Comparison of ENCODE assay signal across 8 mouse cellular contexts in genomic region chr5:125382673-125383558, GRCm38 (mm10). TPM values are rescaled to one million over a fixed set of nuclear protein-coding genes. Genes with fewer than 3 reads are reported as not detected.
DNase-seq lines count a peak whose midpoint lies in the region; ATAC-seq and TF ChIP-seq lines count a peak whose summit lies in the region.

No protein-coding gene starts in this region.

- no peaks in the 10 kb centered on the region for H3K27me3 ChIP-seq in embryonic facial prominence, embryonic 15.5 days
- no peaks in the 10 kb centered on the region for H3K27me3 ChIP-seq in hindbrain, embryonic 11.5 days (ENCODE audit: control insufficient read depth, insufficient read depth, low read length)

- peaks cover 21% of the 10 kb centered on the region for H3K36me3 ChIP-seq in embryonic facial prominence, embryonic 15.5 days
- no peaks in the 10 kb centered on the region for H3K36me3 ChIP-seq in hindbrain, embryonic 11.5 days (ENCODE audit: control insufficient read depth, insufficient read depth, low read length)

- intact Hi-C loops in left cerebral cortex, postnatal 10 days (cut with DNase I): no loop called here

- H3K9me3 ChIP-seq in embryonic facial prominence, embryonic 15.5 days (replicated peaks): no peaks in the 10 kb centered on the region
- H3K9me3 ChIP-seq in hindbrain, embryonic 11.5 days (ENCODE audit: control insufficient read depth, low read length): no peaks in the 10 kb centered on the region

- H3K27ac ChIP-seq in bone marrow, adult 2 months (ENCODE audit: control insufficient read depth, insufficient read depth, low read depth, low read length, poor library complexity): no peak overlapping the region
- no peak overlapping the region; the same call in 1 of the 2 replicates for H3K27ac ChIP-seq in embryonic facial prominence, embryonic 15.5 days (replicated peaks)
- no peak overlapping the region for H3K27ac ChIP-seq in hindbrain, embryonic 11.5 days (ENCODE audit: low read depth, low read length)

- no peaks in the 10 kb centered on the region; the same call in 1 of the 2 replicates for H3K4me1 ChIP-seq in bone marrow, adult 2 months (ENCODE audit: control insufficient read depth, insufficient read depth, low read length)
- H3K4me1 ChIP-seq in embryonic facial prominence, embryonic 15.5 days: peaks cover 14% of the 10 kb centered on the region
- H3K4me1 ChIP-seq in hindbrain, embryonic 11.5 days (replicated peaks; ENCODE audit: control insufficient read depth, insufficient read depth, low read length): no peaks in the 10 kb centered on the region; the same call in 1 of the 2 replicates

- TF ChIP-seq CTCF in bone marrow, adult 2 months (IDR thresholded peaks at IDR 0.05; ENCODE audit: control insufficient read depth, insufficient read depth, low read length): peak; percentile 59

- no peak overlapping the region for H3K9ac ChIP-seq in embryonic facial prominence, embryonic 15.5 days
- no peak overlapping the region for H3K9ac ChIP-seq in hindbrain, embryonic 11.5 days (ENCODE audit: low read depth, low read length)

- ATAC-seq in embryonic facial prominence, embryonic 15.5 days (ENCODE audit: insufficient number of reproducible peaks, low FRiP score, low TSS enrichment, low read depth): peak; percentile 60; the same call in 1 of the 2 replicates
- ATAC-seq in hindbrain, embryonic 11.5 days (ENCODE audit: low FRiP score): peak; percentile 64; the same call in 1 of the 2 replicates
- ATAC-seq in megakaryocyte progenitor cell, adult 5-6 weeks (replicated peaks; ENCODE audit: poor library complexity): peak; percentile 91

- H3K4me2 ChIP-seq in embryonic facial prominence, embryonic 15.5 days (replicated peaks): no peak overlapping the region
- no peak overlapping the region for H3K4me2 ChIP-seq in hindbrain, embryonic 11.5 days (replicated peaks; ENCODE audit: low read depth, low read length)

- 40% methylated on average over 6 of the region's 6 CpGs for WGBS in bone marrow, adult 2 months
- 50% methylated on average over 6 of the region's 6 CpGs for WGBS in embryonic facial prominence, embryonic 15.5 days
- 57% methylated on average over 6 of the region's 6 CpGs for WGBS in hindbrain, embryonic 11.5 days

- DNase-seq in ovary, postnatal 36 days (ENCODE audit: low spot score): peak; percentile 44
- no peak for DNase-seq in ovary, postnatal 10 days (ENCODE audit: low spot score)
- DNase-seq in hindbrain, embryonic 11.5 days (ENCODE audit: low spot score): peak; percentile 67
- DNase-seq in left cerebral cortex, postnatal 10 days (ENCODE audit: extremely low spot score in 1 of 2, low spot score in 2 of 2): peak; percentile 48 to 56
- peak; percentile 68 for DNase-seq in testis, postnatal 10 days (ENCODE audit: low spot score)

- no peak overlapping the region for H3K4me3 ChIP-seq in bone marrow, adult 2 months (replicated peaks; ENCODE audit: control insufficient read depth, low read depth, low read length)
- no peak overlapping the region for H3K4me3 ChIP-seq in embryonic facial prominence, embryonic 15.5 days (replicated peaks)
- H3K4me3 ChIP-seq in hindbrain, embryonic 11.5 days (ENCODE audit: low read depth, low read length): no peak overlapping the region

- TF ChIP-seq POLR2A in bone marrow, adult 2 months (IDR thresholded peaks at IDR 0.05; ENCODE audit: borderline replicate concordance, control insufficient read depth, low read depth, low read length): no peak

RNA-seq across cellular contexts. Expression of gene Gm10382, which starts 6.2 kb away (rescaled TPM):
- polyA plus RNA-seq in bone marrow, adult 2 months (2011; ENCODE audit: insufficient read depth, insufficient read length, low replicate concordance, missing spikeins): not detected in 2 replicates
- polyA plus RNA-seq in embryonic facial prominence, embryonic 15.5 days (2015; fragmentation: Nextera tagmentation; extraction: Ambion mirVana): 0.32 and 0.48 TPM in 2 replicates
- polyA plus RNA-seq in hindbrain, embryonic 11.5 days (2014; fragmentation: Nextera tagmentation; extraction: Ambion mirVana): 0.59 TPM in 1 of 2 replicates, not detected in the other
- total RNA-seq in left cerebral cortex, postnatal 10 days (2021): under 1 TPM; 0.39 to 0.56 TPM
- total RNA-seq in megakaryocyte progenitor cell, adult 5-6 weeks (2015): not detected in 2 replicates
- 0.91 and 1.3 TPM in 2 replicates for total RNA-seq in megakaryocyte progenitor cell, adult 5-6 weeks (2017)

RNA-seq across cellular contexts. Expression of gene Ubc, which starts 7.1 kb away (rescaled TPM):
- 98.4 and 168 TPM in 2 replicates for polyA plus RNA-seq in bone marrow, adult 2 months (2011; ENCODE audit: insufficient read depth, insufficient read length, low replicate concordance, missing spikeins)
- polyA plus RNA-seq in embryonic facial prominence, embryonic 15.5 days (2015; fragmentation: Nextera tagmentation; extraction: Ambion mirVana): 1,092 and 1,100 TPM in 2 replicates
- polyA plus RNA-seq in hindbrain, embryonic 11.5 days (2014; fragmentation: Nextera tagmentation; extraction: Ambion mirVana): 1,074 and 1,099 TPM in 2 replicates
- total RNA-seq in left cerebral cortex, postnatal 10 days (2021): 100 to 1,000 TPM; 831 to 842 TPM
- 172 and 201 TPM in 2 replicates for total RNA-seq in megakaryocyte progenitor cell, adult 5-6 weeks (2015)
- total RNA-seq in megakaryocyte progenitor cell, adult 5-6 weeks (2017): 204 and 293 TPM in 2 replicates

RNA-seq across cellular contexts. Expression of gene Scarb1, which starts 42.0 kb away (rescaled TPM):
- polyA plus RNA-seq in bone marrow, adult 2 months (2011; ENCODE audit: insufficient read depth, insufficient read length, low replicate concordance, missing spikeins): 24.6 and 26.9 TPM in 2 replicates
- polyA plus RNA-seq in embryonic facial prominence, embryonic 15.5 days (2015; fragmentation: Nextera tagmentation; extraction: Ambion mirVana): 61.0 and 64.7 TPM in 2 replicates
- polyA plus RNA-seq in hindbrain, embryonic 11.5 days (2014; fragmentation: Nextera tagmentation; extraction: Ambion mirVana): 20.4 and 22.6 TPM in 2 replicates
- 10 to 100 TPM; 49.1 to 52.9 TPM for total RNA-seq in left cerebral cortex, postnatal 10 days (2021)
- total RNA-seq in megakaryocyte progenitor cell, adult 5-6 weeks (2015): 58.9 and 60.4 TPM in 2 replicates
- 52.3 and 59.6 TPM in 2 replicates for total RNA-seq in megakaryocyte progenitor cell, adult 5-6 weeks (2017)

RNA-seq across cellular contexts. Expression of gene Dhx37, which starts 51.0 kb away (rescaled TPM):
- polyA plus RNA-seq in bone marrow, adult 2 months (2011; ENCODE audit: insufficient read depth, insufficient read length, low replicate concordance, missing spikeins): 12.3 and 36.6 TPM in 2 replicates
- 11.3 and 12.7 TPM in 2 replicates for polyA plus RNA-seq in embryonic facial prominence, embryonic 15.5 days (2015; fragmentation: Nextera tagmentation; extraction: Ambion mirVana)
- 10.4 and 12.5 TPM in 2 replicates for polyA plus RNA-seq in hindbrain, embryonic 11.5 days (2014; fragmentation: Nextera tagmentation; extraction: Ambion mirVana)
- total RNA-seq in left cerebral cortex, postnatal 10 days (2021): 10 to 100 TPM; 12.2 to 14.5 TPM
- total RNA-seq in megakaryocyte progenitor cell, adult 5-6 weeks (2015): 18.9 and 20.0 TPM in 2 replicates
- 47.9 and 56.5 TPM in 2 replicates for total RNA-seq in megakaryocyte progenitor cell, adult 5-6 weeks (2017)

RNA-seq across cellular contexts. Expression of gene Bri3bp, which starts 58.5 kb away (rescaled TPM):
- 4.1 and 9.4 TPM in 2 replicates for polyA plus RNA-seq in bone marrow, adult 2 months (2011; ENCODE audit: insufficient read depth, insufficient read length, low replicate concordance, missing spikeins)
- 34.1 and 37.6 TPM in 2 replicates for polyA plus RNA-seq in embryonic facial prominence, embryonic 15.5 days (2015; fragmentation: Nextera tagmentation; extraction: Ambion mirVana)
- 30.1 and 30.8 TPM in 2 replicates for polyA plus RNA-seq in hindbrain, embryonic 11.5 days (2014; fragmentation: Nextera tagmentation; extraction: Ambion mirVana)
- total RNA-seq in left cerebral cortex, postnatal 10 days (2021): 10 to 100 TPM; 81.3 to 83.6 TPM
- 53.2 and 60.7 TPM in 2 replicates for total RNA-seq in megakaryocyte progenitor cell, adult 5-6 weeks (2015)
- 27.7 and 31.0 TPM in 2 replicates for total RNA-seq in megakaryocyte progenitor cell, adult 5-6 weeks (2017)
